Mouse (Mus musculus) common myeloid progenitor, adult 5-6 weeks (primary cell): ENCODE results near the gene Med31. TPM values are rescaled to one million over a fixed set of nuclear protein-coding genes. Genes with fewer than 3 reads are reported as not detected.

Source experiments
- ATAC-seq: replicated peaks from 2 replicates; pipeline ENCODE4 v1.8.0; 2016; ENCODE audit warnings: low read depth, mild to moderate bottlenecking, moderate TSS enrichment, inconsistent platforms; ENCODE audit not compliant: poor library complexity, severe bottlenecking
- total RNA-seq: library from RNA; stranded (forward); fragments of 200-1000, 187-1606 nt; gene quantifications from 2 replicates; pipeline ENCODE4 v1.2.3, GENCODE M21; 2017

Gene Med31
- total RNA-seq = 10.1 and 17.1 TPM in 2 replicates

- ATAC-seq = peak; percentile 54
These were observed at the start of gene Med31 for GRCm38 (mm10) chr11:72215410-72215797. TSS of gene Med31 (minus strand) at chr11:72215592.

GRCm38 (mm10) chr11:72256441-72256840, 41.0 kb upstream of the Med31 start:
- no peak for ATAC-seq

GRCm38 (mm10) chr11:72255629-72256028, 40.2 kb upstream of the Med31 start:
- ATAC-seq = no peak

DNA sequence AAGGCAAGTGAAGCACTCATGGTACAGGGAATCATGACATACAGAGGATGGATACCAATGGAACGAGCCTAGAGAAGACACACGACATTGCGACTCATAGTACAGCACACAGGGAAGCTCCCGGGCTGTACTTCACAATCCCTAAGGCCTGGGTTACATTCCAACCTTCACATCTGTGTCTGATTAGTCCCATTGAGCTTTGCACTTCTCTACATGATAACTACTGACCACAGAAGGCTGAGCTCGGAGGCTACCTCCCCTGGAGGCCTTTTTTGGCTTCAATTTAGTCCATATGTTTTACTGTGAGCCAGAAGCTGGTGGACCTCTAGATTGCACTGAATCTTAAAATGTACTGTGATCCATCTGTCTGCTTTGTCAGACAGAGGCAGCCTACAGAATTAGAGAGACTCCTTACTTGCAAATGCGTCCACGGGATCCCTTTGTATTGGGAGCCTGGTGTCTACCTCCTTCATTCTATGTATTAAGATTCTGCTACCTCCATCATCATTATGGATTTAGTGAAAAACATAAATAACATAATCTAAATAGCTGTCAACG, 29.9 kb upstream of the Med31 start:
- no peak for ATAC-seq

DNA sequence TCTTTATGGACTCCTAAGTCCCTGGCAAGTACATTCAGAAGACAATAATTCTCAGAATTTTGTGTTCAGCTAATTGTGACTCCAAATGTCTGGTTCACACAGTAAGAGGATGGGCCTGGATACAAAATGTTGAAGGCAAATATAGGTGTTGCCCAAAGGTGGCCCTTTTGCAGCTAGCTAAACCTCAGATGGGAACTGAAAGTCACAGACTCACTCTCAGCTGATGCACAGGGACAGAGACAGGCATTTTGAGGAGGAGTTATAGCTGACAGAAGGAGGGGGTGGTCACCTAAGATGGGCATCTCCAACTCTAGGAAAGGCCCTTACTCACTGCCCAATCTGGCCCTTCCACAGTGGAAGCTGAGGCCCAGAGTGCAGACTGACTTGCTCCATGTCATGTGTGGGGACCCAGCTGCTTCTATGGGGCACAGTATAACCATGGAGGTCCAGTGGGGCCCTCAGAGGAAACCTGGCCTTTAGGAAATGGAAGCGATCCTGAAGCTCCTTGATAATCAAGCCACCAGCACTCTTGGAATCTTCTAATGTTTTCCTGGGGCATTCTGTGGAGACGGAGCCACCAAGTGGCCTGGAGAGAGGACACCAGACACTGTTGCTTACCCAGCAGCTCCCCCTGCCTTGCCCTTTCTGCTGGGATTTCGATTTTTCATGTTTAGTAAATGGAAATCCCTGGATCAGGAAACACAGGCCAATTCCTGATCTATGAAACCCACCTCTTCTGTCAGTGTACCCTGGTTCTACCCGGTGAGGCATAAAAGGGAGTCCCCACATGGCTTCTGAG, 24.9 kb upstream of the Med31 start:
- ATAC-seq = no peak

DNA sequence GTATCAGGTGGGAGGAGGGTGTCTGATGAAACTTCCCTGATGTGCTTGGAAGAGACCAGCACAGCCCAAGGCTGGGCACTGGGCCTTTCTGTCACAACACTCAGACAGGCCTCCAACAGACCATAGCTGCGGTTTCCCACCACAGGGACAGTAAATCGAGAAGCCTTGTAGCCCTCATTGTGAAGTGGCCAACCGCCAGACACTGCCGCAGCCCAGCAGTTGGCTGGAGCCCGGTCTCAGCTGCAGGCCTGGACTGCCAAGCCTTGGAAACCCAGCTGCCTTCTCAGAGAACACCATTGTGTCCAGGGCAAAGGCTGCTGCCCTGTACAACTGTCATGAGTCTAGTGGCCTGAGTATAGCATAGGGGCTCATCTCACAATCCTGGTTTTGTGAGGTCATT, 18.6 kb upstream of the Med31 start:
- 0 out of 2 replicates have a peak, but pooled peaks have one; percentile 22 for ATAC-seq

GRCm38 (mm10) chr11:72232991-72233390, 17.6 kb upstream of the Med31 start:
- no peak for ATAC-seq

DNA sequence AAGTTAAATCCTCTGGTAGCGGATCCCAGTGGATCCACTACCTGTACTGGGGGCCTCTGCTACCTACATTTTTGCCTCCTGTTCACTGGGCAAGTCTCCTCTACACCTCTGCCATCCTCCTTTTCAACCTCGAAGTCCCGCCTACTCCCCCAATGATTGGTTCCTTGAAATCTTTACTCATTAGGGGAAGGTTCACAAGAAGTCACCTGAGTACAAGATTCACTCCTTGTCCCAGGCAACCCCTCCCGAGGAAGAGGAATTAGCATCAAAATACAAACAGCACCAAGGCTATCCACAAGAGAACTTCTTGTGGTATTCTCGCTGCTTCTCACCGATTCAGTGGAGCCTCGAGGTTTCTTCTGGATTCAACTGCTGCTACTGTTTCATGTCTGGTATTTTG, 16.7 kb upstream of the Med31 start:
- no peak for ATAC-seq

- no peak for ATAC-seq
These were observed 13.1 kb upstream of the Med31 start for GRCm38 (mm10) chr11:72228513-72228912.

DNA sequence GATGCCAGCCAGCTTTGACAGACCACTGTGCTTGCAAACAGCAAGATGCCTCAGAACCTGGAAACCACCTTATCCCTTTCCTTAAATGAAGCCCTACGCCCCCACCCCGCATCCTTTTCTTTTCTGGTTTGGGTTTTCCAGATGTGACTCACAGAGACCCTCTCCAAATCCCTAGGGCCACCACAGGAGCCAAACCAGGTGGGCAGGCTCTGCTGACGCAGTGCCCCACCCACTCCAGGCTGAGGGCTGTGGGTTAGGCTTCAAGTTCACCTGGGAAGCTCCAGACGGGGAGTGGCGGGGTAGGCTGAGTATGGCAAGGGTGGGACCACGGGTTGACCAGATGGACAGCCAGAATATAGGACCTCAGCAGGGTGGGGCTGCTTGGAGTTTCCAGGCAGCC, 11.5 kb upstream of the Med31 start:
- ATAC-seq = no peak

DNA sequence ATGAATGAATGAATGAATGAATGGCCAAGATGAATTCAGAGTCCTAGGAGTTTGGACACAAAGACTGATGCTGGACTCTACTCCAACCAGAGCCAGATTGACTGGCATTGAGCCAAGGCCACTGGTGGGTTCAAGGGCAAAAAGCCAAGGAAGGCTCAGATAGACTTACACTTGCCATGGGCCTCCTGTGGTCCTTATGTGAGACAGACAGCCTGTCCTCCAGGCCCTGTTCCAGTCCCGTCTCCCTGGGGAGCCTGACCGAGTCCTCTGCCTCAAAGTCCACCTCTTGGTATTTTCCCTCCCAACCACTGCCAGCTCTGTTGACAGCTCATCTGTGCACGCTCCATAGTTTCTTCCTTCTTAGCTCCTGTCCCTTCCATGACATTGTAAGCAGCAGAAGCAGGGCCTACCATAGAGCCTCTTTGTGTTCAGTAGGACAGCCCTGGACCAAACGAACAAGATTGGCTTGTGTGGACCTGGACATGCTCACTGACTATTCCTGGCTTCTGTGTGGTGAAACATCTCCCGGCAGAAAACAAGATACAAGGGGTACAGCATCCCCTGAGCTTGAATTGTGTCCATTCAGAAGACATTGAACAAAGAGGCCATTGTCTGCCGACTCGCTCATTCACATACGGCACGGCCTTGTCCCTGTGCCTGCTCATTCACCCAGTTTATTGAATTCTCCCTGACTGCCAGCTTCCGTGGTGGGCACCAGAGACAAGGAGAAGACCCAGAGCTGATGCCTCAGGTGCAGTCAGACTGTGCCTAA, 10.8 kb upstream of the Med31 start:
- no peak for ATAC-seq

- peak; percentile 75 for ATAC-seq
These were observed 9.5 kb upstream of the Med31 start for GRCm38 (mm10) chr11:72224865-72225264.

DNA sequence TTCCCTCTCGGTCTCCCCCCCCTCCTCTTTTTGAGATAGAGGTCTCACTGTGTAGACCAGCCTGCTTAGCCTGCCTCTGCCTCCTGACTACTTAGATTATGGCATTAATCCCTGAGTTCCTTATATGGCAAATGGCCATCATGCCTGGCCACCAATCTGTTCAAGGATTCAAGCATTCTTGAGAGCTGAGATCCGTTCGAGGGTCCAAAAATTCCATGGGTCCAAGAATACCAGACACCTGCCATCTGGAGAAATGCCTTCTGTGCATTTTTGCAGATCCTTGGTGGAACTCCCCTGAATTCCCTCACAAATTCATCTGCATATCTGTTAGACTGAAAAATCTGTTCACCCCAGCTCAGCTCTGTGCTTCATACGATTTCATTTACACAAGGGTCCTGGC, 8.0 kb upstream of the Med31 start:
- ATAC-seq = no peak

DNA sequence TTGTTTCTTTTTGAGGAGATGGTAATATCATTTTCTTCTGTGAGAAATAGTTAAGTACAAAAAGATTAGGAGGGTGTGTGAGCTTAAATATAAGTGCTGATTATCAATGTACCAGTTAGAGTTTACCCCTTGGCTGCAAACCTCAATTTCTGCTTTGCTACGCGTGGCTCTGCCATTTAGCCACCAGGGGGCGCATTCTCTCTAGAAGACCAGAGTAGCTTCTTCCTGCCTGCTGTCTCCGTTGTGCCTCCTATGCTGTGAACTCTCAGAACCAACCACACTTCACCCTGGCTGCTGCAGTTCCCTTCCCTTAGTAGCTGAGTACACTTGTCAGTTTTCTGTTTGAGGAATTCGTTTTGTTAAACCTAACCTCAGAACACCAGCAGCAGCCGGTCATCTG, 5.9 kb upstream of the Med31 start:
- ATAC-seq = peak; percentile 88

GRCm38 (mm10) chr11:72217116-72217515, 1.7 kb upstream of the Med31 start:
- ATAC-seq = no peak

DNA sequence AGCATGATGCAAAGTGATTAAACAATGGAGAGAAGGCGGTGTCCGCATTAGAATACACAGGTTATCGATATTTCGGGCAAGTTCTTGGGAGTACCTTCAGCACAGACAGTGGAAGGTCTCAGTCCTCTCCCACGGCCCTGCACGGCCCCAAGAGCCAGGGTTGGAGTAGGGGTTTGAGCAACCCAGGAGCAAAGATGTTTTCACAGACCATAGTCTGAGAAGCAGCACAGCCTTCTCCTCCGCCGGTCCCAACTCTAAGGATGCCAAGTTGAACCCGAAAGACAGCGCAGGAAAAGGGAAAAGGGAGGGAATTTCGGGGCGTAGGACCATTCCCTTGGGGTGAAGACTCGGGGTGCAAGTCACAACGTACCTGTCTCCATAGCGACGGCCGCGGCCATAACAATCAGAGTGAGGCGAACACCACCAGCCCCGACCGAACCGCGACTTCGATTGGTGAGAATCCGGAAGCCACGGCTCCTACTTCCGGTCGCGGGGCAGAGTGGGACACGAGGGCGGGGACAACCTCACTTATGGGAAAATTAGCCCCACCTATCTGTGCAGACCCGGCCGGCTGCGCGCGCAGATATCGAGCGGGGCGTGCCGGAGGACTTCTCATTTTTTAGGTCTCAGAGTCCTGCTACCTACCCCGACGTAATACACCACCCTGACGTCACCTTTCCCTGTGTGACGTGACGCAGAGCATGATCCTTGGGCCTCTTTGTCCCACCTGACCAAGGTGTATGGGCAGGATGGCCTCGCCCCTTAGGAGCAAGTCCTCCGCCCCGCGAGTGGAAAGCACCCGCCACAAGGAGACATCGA, 592 bp downstream of the Med31 start:
- peak; percentile 91 for ATAC-seq

DNA sequence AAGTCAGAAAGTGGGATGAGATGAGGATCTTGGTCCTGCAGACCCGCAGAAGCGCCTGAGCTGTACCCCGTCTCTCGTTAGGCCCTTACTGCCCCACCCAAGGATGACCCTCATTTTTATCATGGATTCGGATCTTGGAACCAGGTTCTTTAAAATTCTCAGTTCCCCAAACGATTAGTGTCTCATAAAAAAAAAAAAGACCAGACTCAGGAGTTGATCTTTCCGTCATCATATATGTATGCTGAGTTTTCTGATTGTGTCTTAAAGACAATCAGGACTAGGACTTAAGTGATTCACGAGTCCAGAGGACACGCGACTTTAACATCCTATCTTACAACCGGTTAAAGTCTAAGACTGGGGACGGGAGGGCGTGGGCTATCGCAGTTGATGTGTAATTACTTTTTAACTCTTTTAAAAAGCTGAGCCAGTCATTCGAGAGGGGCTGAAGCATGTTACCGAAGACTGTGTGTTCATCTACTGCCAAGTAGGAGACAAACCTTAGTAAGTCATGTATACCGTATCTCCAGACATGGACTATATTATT, 7.5 kb downstream of the Med31 start:
- ATAC-seq = no peak

GRCm38 (mm10) chr11:72207204-72207833, 8.1 kb downstream of the Med31 start, which contains the start of the genes 4933427D14Rik and Txndc17:
TSS of gene 4933427D14Rik (minus strand) at chr11:72207459.
TSS of gene Txndc17 (plus strand) at chr11:72207547.
- peak; percentile 94 for ATAC-seq
